Mouse (Mus musculus): Measurements from ENCODE around the gene Mcemp1. TPM values are rescaled to one million over a fixed set of nuclear protein-coding genes. Genes with fewer than 3 reads are reported as not detected.

Gene Mcemp1
- polyA plus RNA-seq, 1 experiment from 2014 or later: 0.28 TPM

DNA sequence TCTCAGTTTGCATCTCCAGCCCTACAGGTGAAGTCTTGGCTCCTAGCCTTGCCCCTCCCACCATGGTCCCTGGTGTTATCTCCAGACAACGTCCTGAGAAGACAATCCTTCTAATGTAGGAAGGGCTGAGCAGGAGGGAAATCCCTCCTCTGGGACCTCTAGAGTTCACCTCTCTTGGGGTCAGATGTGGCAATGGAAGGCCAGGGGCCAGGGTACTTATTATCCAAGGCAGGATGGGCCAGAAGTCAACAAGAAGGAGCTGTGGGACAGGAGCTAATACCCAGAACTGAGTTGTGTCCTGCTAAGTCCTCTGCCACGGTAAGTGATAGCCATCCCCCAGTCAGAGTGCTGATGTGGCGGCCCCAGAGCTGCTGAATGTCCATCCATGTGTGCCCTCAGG, 10.0 kb upstream of the Mcemp1 start, which contains the start of gene Retn:
Gene Retn, plus strand, starts transcription at position 245 of the 400 bp plus-strand sequence.
- DNase-seq (ENCODE audit: low spot score) (no peak), ATAC-seq (replicated peaks; ENCODE audit: insufficient number of reproducible peaks, low FRiP score, low TSS enrichment, low read depth) (no peak)
- Histone ChIP-seq H3K27me3 (ENCODE audit: control insufficient read depth, insufficient read depth, low read length) (no peaks in the 10 kb centered on the region), H3K4me3 (ENCODE audit: low read depth, low read length) (no peak within 1 kb of the TSS), H3K9ac (replicated peaks; ENCODE audit: low read length) (no peak within 1 kb of the TSS), H3K4me1 (ENCODE audit: control insufficient read depth, insufficient read depth, low read length) (no peaks in the 10 kb centered on the region; the same call in 1 of the 2 replicates), H3K36me3 (replicated peaks; ENCODE audit: control insufficient read depth, insufficient read depth, low read depth, low read length) (no peaks in the 10 kb centered on the region), H3K27ac (replicated peaks; ENCODE audit: low read depth, low read length) (no peak within 1 kb of the TSS), H3K4me2 (ENCODE audit: low read depth, low read length) (no peak within 1 kb of the TSS), H3K9me3 (replicated peaks; ENCODE audit: control insufficient read depth, low read length) (no peaks in the 10 kb centered on the region)
- 68% methylated on average over 3 of the region's 3 CpGs for WGBS

DNA sequence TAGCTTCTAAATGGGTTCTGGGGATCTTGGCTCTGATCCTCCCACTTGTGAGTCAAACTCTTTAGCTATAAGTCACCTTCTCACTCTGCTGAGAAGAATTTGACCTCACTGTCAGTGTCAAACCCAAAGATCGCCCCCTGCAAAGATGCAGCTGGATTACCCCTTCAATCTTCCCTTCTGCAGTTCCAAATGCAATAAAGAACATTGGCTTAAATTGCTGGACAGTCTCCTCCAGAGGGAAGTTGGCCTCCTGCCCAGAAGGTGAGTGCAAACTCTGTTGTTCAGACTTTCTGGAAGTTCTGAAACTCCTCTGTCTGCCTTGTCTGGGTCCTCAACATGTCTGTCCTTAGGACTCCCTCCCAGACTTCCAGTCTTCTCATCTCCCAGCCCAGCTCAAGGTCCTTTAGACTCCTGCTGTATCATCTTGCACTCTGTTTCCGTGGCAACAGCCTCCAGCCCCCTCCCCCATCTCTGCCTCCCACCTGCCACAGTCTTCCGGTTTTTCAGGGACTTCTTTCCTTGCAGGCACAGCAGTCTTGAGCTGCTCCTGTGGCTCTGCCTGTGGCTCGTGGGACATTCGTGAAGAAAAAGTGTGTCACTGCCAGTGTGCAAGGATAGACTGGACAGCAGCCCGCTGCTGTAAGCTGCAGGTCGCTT, 8.7 kb upstream of the Mcemp1 start:
- 29% methylated on average over 7 of the region's 7 CpGs for WGBS
- ATAC-seq (replicated peaks; ENCODE audit: insufficient number of reproducible peaks, low FRiP score, low TSS enrichment, low read depth) (no peak; the same call in 1 of the 2 replicates), DNase-seq (ENCODE audit: low spot score) (peak; percentile 63)
- H3K36me3 ChIP-seq (replicated peaks; ENCODE audit: control insufficient read depth, insufficient read depth, low read depth, low read length): no peaks in the 10 kb centered on the region
- H3K4me1 ChIP-seq (ENCODE audit: control insufficient read depth, insufficient read depth, low read length): no peaks in the 10 kb centered on the region; the same call in 1 of the 2 replicates
- peak overlapping the region; percentile 20; the same call in 1 of the 2 replicates for H3K4me2 ChIP-seq (ENCODE audit: low read depth, low read length)
- no peaks in the 10 kb centered on the region for H3K9me3 ChIP-seq (replicated peaks; ENCODE audit: control insufficient read depth, low read length)
- H3K27me3 ChIP-seq (ENCODE audit: control insufficient read depth, insufficient read depth, low read length): no peaks in the 10 kb centered on the region
- H3K4me3 ChIP-seq (ENCODE audit: low read depth, low read length): no peak overlapping the region
- no peak overlapping the region for H3K9ac ChIP-seq (replicated peaks; ENCODE audit: low read length)
- no peak overlapping the region; the same call in 1 of the 2 replicates for H3K27ac ChIP-seq (replicated peaks; ENCODE audit: low read depth, low read length)

DNA sequence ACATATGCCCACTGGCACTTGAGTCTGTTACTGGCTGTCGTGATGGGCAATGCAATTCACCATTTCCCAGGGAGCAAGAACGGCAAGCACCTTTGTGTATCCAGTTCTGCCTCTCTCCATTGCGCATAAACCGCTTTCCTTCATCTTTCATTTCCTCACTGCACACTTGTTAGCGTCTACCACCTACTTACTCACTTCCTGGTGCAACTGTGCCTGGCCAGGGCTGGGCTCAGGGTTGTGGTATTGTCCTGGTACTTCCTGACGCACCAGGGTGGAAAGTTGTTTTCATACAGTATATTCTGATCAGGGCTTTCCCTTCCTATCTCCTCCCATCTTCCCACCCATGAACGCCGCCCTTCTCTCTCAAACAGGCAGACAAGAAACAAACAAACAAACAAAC, 4.7 kb upstream of the Mcemp1 start:
- DNase-seq (ENCODE audit: low spot score) (no peak), ATAC-seq (replicated peaks; ENCODE audit: insufficient number of reproducible peaks, low FRiP score, low TSS enrichment, low read depth) (no peak)
- H3K4me2 ChIP-seq (ENCODE audit: low read depth, low read length): no peak overlapping the region
- no peaks in the 10 kb centered on the region for H3K9me3 ChIP-seq (replicated peaks; ENCODE audit: control insufficient read depth, low read length)
- H3K9ac ChIP-seq (replicated peaks; ENCODE audit: low read length): no peak overlapping the region
- no peak overlapping the region for H3K27ac ChIP-seq (replicated peaks; ENCODE audit: low read depth, low read length)
- no peaks in the 10 kb centered on the region for H3K27me3 ChIP-seq (ENCODE audit: control insufficient read depth, insufficient read depth, low read length)
- WGBS: 79% methylated on average over 8 of the region's 8 CpGs
- no peak overlapping the region for H3K4me3 ChIP-seq (ENCODE audit: low read depth, low read length)
- H3K36me3 ChIP-seq (replicated peaks; ENCODE audit: control insufficient read depth, insufficient read depth, low read depth, low read length): no peaks in the 10 kb centered on the region
- no peaks in the 10 kb centered on the region; the same call in 1 of the 2 replicates for H3K4me1 ChIP-seq (ENCODE audit: control insufficient read depth, insufficient read depth, low read length)

DNA sequence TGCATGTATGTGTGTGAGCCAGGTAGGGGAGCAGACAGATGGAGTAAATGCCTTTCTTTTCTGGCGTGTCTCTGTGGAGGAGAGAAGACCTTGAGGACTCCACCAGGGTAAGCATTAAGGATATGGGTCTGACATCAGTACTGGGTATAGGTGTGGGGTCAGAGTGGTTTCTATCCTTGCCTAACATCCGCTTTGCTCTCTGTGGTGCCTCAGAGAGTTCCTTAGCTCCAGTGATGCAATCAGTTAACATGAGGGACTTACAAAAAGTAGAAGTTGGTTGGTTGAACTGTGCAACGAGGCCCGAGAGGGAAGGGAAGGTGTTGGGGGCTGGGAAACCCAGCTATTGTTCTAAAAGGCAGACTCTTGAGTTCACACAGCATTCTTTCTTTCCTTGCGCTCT, 1.1 kb upstream of the Mcemp1 start:
- no peaks in the 10 kb centered on the region for H3K27me3 ChIP-seq (ENCODE audit: control insufficient read depth, insufficient read depth, low read length)
- no peaks in the 10 kb centered on the region for H3K36me3 ChIP-seq (replicated peaks; ENCODE audit: control insufficient read depth, insufficient read depth, low read depth, low read length)
- H3K27ac ChIP-seq (replicated peaks; ENCODE audit: low read depth, low read length): no peak overlapping the region
- H3K4me3 ChIP-seq (ENCODE audit: low read depth, low read length): no peak overlapping the region
- H3K4me1 ChIP-seq (ENCODE audit: control insufficient read depth, insufficient read depth, low read length): no peaks in the 10 kb centered on the region
- ATAC-seq (replicated peaks; ENCODE audit: insufficient number of reproducible peaks, low FRiP score, low TSS enrichment, low read depth) (no peak), DNase-seq (ENCODE audit: low spot score) (no peak)
- H3K9me3 ChIP-seq (replicated peaks; ENCODE audit: control insufficient read depth, low read length): no peaks in the 10 kb centered on the region
- H3K9ac ChIP-seq (replicated peaks; ENCODE audit: low read length): no peak overlapping the region
- H3K4me2 ChIP-seq (ENCODE audit: low read depth, low read length): no peak overlapping the region
- 66% methylated on average over 5 of the region's 5 CpGs for WGBS

DNA sequence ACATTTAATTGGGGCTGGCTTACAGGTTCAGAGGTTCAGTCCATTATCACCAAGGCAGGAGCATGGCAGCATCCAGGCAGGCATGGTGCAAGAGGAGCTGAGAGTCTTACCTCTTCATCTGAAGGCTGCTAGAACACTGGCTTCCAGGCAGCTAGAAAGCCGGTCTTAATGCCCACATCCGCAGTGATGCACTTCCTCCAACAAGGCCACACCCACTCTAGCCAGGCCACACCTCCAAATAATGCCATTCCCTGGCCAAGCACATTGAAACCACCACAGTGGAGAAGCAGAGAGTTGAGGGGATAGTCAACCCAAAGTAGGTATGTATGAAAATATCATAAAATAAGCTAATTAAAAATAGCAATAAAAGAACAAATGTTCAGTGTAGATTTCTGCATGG, 4.8 kb downstream of the Mcemp1 start:
- ATAC-seq (replicated peaks; ENCODE audit: insufficient number of reproducible peaks, low FRiP score, low TSS enrichment, low read depth) (no peak), DNase-seq (ENCODE audit: low spot score) (no peak)
- no peak overlapping the region for H3K4me2 ChIP-seq (ENCODE audit: low read depth, low read length)
- H3K4me3 ChIP-seq (ENCODE audit: low read depth, low read length): no peak overlapping the region
- H3K4me1 ChIP-seq (ENCODE audit: control insufficient read depth, insufficient read depth, low read length): no peaks in the 10 kb centered on the region
- no peaks in the 10 kb centered on the region for H3K9me3 ChIP-seq (replicated peaks; ENCODE audit: control insufficient read depth, low read length)
- H3K9ac ChIP-seq (replicated peaks; ENCODE audit: low read length): no peak overlapping the region
- no peaks in the 10 kb centered on the region for H3K27me3 ChIP-seq (ENCODE audit: control insufficient read depth, insufficient read depth, low read length)
- WGBS: 88% methylated on average over 2 of the region's 2 CpGs
- H3K27ac ChIP-seq (replicated peaks; ENCODE audit: low read depth, low read length): no peak overlapping the region
- H3K36me3 ChIP-seq (replicated peaks; ENCODE audit: control insufficient read depth, insufficient read depth, low read depth, low read length): no peaks in the 10 kb centered on the region

DNA sequence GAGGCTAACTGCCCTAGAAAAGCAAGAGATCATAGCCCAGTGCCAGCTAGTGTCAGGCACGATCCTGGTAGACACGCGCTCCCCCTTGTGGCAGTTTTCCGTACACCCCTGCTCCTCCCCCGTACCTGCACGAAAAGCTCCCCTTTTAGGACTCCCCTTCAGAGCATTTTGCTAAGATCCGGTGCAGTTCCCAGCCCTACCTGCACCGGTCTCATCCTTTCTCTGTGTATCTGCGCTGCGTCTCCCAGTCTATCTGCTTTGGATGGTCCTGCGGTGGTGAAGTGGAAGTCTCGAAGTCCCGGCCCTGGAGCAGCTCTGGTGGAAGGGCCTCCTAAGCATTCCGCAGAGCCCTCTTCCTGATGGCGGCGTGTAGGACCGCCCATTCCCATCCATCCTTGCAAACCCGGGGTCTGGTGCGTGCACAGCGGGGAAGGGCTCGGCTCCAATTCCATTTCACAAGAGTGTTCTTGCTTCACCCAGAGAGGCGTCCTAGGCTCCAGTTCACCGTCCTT, 6.5 kb downstream of the Mcemp1 start, which contains the start of gene Fcor:
Gene Fcor, minus strand, starts transcription at position 383 of the 512 bp plus-strand sequence.
- Histone ChIP-seq H3K27ac (replicated peaks; ENCODE audit: low read depth, low read length) (peak within 1 kb of the TSS; percentile 48; the same call in 1 of the 2 replicates), H3K9ac (replicated peaks; ENCODE audit: low read length) (peak within 1 kb of the TSS; percentile 70), H3K4me1 (ENCODE audit: control insufficient read depth, insufficient read depth, low read length) (no peaks in the 10 kb centered on the region), H3K36me3 (replicated peaks; ENCODE audit: control insufficient read depth, insufficient read depth, low read depth, low read length) (no peaks in the 10 kb centered on the region), H3K27me3 (ENCODE audit: control insufficient read depth, insufficient read depth, low read length) (no peaks in the 10 kb centered on the region), H3K4me2 (ENCODE audit: low read depth, low read length) (peak within 1 kb of the TSS; percentile 62), H3K4me3 (ENCODE audit: low read depth, low read length) (peak within 1 kb of the TSS; percentile 48), H3K9me3 (replicated peaks; ENCODE audit: control insufficient read depth, low read length) (no peaks in the 10 kb centered on the region)
- ATAC-seq (replicated peaks; ENCODE audit: insufficient number of reproducible peaks, low FRiP score, low TSS enrichment, low read depth) (peak; percentile 87), DNase-seq (ENCODE audit: low spot score) (peak; percentile 86)
- WGBS: under 1% methylated on average over 23 of the region's 23 CpGs

DNA sequence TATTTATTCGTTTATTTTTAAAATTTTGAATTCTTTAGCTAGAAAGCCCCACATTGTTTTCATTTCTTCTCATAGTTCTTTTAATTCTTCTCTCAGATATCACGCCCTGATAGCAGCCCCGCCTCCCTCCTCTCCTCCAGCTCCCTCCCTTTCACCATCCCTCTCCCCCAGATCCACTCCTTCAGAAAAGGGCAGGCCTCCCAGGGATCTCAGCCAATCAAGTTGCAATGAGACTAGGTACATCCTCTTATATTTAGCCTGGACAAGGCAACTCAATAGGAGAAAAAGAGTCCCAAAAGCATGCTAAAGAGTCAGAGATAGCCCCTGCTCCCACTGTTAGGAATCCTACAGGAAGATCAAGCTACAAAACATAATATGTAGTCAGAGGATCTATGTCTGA, 9.1 kb downstream of the Mcemp1 start:
- ATAC-seq (replicated peaks; ENCODE audit: insufficient number of reproducible peaks, low FRiP score, low TSS enrichment, low read depth) (no peak), DNase-seq (ENCODE audit: low spot score) (no peak)
- Histone ChIP-seq H3K27me3 (ENCODE audit: control insufficient read depth, insufficient read depth, low read length) (no peaks in the 10 kb centered on the region), H3K9ac (replicated peaks; ENCODE audit: low read length) (no peak overlapping the region), H3K27ac (replicated peaks; ENCODE audit: low read depth, low read length) (no peak overlapping the region), H3K9me3 (replicated peaks; ENCODE audit: control insufficient read depth, low read length) (no peaks in the 10 kb centered on the region), H3K4me2 (ENCODE audit: low read depth, low read length) (no peak overlapping the region), H3K4me1 (ENCODE audit: control insufficient read depth, insufficient read depth, low read length) (no peaks in the 10 kb centered on the region), H3K4me3 (ENCODE audit: low read depth, low read length) (no peak overlapping the region), H3K36me3 (replicated peaks; ENCODE audit: control insufficient read depth, insufficient read depth, low read depth, low read length) (peaks cover 7% of the 10 kb centered on the region; the same call in 1 of the 2 replicates)
- WGBS: 52% methylated on average over 3 of the region's 3 CpGs

All from embryonic facial prominence, embryonic 11.5 days (tissue).